Mouse (Mus musculus): ENCODE results near the gene Oas1a. TPM values are rescaled to one million over a fixed set of nuclear protein-coding genes. Genes with fewer than 3 reads are reported as not detected.

The Oas1a gene
- 2.6 and 2.8 TPM in 2 replicates for polyA plus RNA-seq (2012; rRNA removed)

DNA sequence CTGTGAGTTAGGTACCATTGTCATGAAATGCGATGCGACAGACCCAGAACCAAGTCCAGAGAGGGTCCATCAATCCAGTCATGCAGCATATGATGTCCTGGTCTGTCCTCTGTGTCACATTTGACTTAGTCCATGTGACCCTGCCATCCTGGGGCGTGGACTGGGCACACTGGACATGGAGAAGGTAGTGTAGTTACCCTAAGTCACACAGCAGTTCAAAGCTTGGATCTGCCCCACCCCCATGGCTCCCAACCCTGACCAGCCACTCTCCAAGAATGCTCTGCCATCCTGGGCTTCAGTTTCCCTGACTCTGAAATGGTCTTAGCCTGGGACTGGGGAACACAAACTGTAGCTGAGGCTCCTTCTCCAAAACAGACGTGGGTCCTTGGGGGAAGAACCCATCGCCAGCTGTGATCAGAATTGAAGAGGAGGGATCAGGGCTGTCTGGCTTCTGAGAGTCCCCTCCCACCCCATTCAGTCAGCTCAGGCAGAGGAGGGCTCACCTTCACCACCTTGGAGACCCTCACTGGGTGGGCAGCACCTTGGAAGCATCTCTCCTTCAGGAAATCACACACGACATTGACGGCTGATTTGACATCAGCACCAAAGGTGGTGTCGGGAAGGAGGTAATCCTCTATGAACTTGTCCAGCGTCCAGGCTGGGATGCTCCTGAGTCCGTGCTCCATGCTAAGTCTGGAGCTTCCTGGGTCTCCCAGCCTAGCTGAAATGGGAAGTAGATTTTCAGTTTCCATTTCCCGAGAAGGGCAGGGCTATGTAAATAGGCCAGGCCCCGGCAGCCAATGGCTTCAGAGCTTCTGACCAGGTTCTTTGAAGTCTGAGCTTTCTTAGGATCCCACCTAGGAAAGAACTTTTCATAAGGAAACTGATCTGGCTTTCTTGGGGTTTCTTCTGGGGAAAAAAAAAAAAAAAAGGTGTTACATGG is at the start of gene Oas1a:
Gene Oas1a, minus strand, starts transcription at position 731 of the 943 bp plus-strand sequence.

DNA sequence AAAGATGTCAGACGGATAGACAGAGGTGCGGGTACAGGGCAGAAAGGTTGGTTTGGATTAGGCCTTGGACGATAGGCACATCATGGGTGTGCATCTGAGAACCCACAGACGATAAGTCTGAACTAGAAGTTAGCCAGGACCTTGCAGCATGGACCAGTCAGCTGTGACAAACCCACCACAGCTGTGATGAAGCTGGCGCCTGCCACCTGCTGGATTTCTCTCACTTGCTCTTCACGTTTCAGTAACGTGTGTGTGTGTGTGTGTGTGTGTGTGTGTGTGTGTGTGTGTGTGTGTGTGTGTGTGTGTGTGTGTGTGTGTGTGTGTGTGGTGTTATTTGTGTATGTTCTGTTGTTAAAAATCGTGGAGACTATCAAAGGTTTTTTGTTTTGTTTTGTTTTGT is 6.9 kb upstream of the Oas1a start, which contains the start of gene Oas1d:
Gene Oas1d, plus strand, starts transcription at position 333 of the 400 bp plus-strand sequence.

DNA sequence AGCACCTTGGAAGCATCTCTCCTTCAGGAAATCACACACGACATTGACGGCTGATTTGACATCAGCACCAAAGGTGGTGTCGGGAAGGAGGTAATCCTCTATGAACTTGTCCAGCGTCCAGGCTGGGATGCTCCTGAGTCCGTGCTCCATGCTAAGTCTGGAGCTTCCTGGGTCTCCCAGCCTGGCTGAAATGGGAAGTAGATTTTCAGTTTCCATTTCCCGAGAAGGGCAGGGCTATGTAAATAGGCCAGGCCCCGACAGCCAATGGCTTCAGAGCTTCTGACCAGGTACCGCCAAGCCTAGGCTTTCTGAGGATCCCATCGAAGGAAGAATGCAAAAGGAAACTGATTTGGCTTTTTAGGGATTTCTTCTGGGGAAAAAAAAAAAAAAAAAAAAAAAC is 19.9 kb downstream of the Oas1a start, which contains the start of gene Oas1g:
Gene Oas1g, minus strand, starts transcription at position 201 of the 400 bp plus-strand sequence.

DNA sequence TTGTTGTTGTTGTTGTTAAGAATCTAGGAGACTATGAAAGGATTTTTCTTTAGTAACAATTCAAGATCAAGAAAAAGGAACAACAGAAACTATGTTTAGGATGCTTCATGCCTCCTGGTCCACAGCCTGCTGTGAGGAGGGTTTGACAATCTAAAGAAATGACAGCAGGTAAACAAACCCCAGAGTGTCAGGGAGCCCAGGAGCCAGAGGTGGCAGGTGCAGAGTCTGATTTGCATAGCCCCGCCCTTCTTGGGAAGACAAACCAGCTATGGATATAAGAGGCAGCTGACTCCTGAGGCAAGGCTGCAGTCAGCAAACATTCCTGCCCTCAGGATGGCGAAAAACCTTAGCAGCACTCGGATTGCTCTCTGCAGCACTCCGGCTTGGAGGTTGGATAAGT is 46.2 kb downstream of the Oas1a start, which contains the start of gene Oas1h:
Gene Oas1h, plus strand, starts transcription at position 301 of the 400 bp plus-strand sequence.

DNA sequence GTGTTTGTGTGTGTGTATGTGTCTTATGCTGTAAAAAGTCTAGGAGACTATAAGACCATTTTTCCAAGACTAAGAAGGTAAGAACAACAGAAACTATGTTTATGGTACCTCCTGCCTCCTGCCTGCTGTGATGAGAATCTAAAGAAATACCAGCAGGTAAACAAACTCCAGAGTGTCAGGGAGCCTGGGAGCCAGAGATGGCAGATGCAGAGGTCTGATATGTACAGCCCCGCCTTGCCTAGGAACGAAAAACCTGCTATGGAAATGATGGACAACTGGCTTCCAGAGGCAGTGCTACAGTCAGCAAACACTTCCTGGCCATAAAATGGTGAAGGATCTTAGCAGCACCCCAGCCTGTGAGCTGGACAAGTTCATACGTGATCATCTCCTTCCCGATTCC is 60.3 kb downstream of the Oas1a start, which contains the start of gene Oas1f:
Gene Oas1f, plus strand, starts transcription at position 301 of the 400 bp plus-strand sequence.

Other genes starting within 250 kb of the Oas1a start
- gene Dtx1, start 195.6 kb downstream of the Oas1a start, polyA plus RNA-seq (2012; rRNA removed): 83.9 and 93.6 TPM in 2 replicates
- 1.6 and 2.0 TPM in 2 replicates for gene Oas2, start 157.7 kb downstream of the Oas1a start, polyA plus RNA-seq (2012; rRNA removed)
- 0.42 and 0.86 TPM in 2 replicates for gene Oas3, start 129.9 kb downstream of the Oas1a start, polyA plus RNA-seq (2012; rRNA removed)
- 0.02 and 0.05 TPM in 2 replicates for gene Oas1e, start 112.0 kb downstream of the Oas1a start, polyA plus RNA-seq (2012; rRNA removed)
- 0.41 and 0.91 TPM in 2 replicates for gene Oas1c, start 95.0 kb downstream of the Oas1a start, polyA plus RNA-seq (2012; rRNA removed)
- gene Oas1f, start 60.2 kb downstream of the Oas1a start, polyA plus RNA-seq (2012; rRNA removed): 0.05 TPM in 1 of 2 replicates, not detected in the other
- not detected in 2 replicates for gene Oas1h, start 46.1 kb downstream of the Oas1a start, polyA plus RNA-seq (2012; rRNA removed)
- 1.5 and 1.9 TPM in 2 replicates for gene Oas1g, start 19.9 kb downstream of the Oas1a start, polyA plus RNA-seq (2012; rRNA removed)
- 0.05 TPM in 1 of 2 replicates, not detected in the other for gene Oas1d, start 7.0 kb upstream of the Oas1a start, polyA plus RNA-seq (2012; rRNA removed)
- gene Rph3a, start 102.6 kb upstream of the Oas1a start, polyA plus RNA-seq (2012; rRNA removed): 21.1 and 21.6 TPM in 2 replicates